Mouse (Mus musculus) midbrain, embryonic 14.5 days (tissue): ENCODE results near the gene Gng4. TPM values are rescaled to one million over a fixed set of nuclear protein-coding genes. Genes with fewer than 3 reads are reported as not detected.

Experiments used
- ATAC-seq: fragments of 200-750 bp; cut with Nextera tagmentation; 2 replicates; pipeline ENCODE4 v1.8.0; 2017; ENCODE audit warnings: moderate number of reproducible peaks, moderate library complexity; ENCODE audit not compliant: low FRiP score, low TSS enrichment
- DNase-seq: peaks from one replicate; pipeline ENCODE4 v3.0.0-alpha.2; 2015
- H3K27ac ChIP-seq: fragments of 300-500 bp; sonication (generic); replicated peaks from 2 replicates; pipeline ENCODE4 v1.5.1; 2014; ENCODE audit warnings: mild to moderate bottlenecking, low read depth, low read length, moderate library complexity
- H3K27me3 ChIP-seq: fragments of 300-500 bp; sonication (generic); 2 replicates; pipeline ENCODE4 v1.6.1; 2014; ENCODE audit warnings: low read length, control low read depth, mixed read lengths; ENCODE audit not compliant: control insufficient read depth, insufficient read depth
- H3K36me3 ChIP-seq: fragments of 300-500 bp; sonication (generic); 2 replicates; pipeline ENCODE4 v1.6.1; 2014; ENCODE audit warnings: low read length, control low read depth; ENCODE audit not compliant: control insufficient read depth, insufficient read depth
- H3K4me1 ChIP-seq: fragments of 300-500 bp; sonication (generic); 2 replicates; pipeline ENCODE4 v1.6.1; 2014; ENCODE audit warnings: mild to moderate bottlenecking, antibody characterized with exemption, low read length, control low read depth; ENCODE audit not compliant: control insufficient read depth, insufficient read depth
- H3K4me2 ChIP-seq: fragments of 300-500 bp; sonication (generic); 2 replicates; pipeline ENCODE4 v1.6.1; 2014; ENCODE audit warnings: mild to moderate bottlenecking, low read length, moderate library complexity
- H3K4me3 ChIP-seq: fragments of 300-500 bp; sonication (generic); replicated peaks from 2 replicates; pipeline ENCODE4 v1.5.1; 2014; ENCODE audit warnings: low read depth, low read length
- H3K9ac ChIP-seq: fragments of 300-500 bp; sonication (generic); replicated peaks from 2 replicates; pipeline ENCODE4 v1.6.1; 2014; ENCODE audit warnings: mild to moderate bottlenecking, low read length, moderate library complexity
- H3K9me3 ChIP-seq: fragments of 300-500 bp; sonication (generic); 2 replicates; pipeline ENCODE4 v1.6.1; 2016; ENCODE audit warnings: low read length, control low read depth, mixed read lengths; ENCODE audit not compliant: control insufficient read depth
- whole genome bisulfite sequencing: fragments of 180-500 bp; shearing (Covaris S2); extraction: QIAGEN DNeasy Blood & Tissue Kit; methylation state at CpG from one replicate; pipeline ENCODE4 v1.1.7; 2014; 5-methylcytosine and 5-hydroxymethylcytosine counted together
- polyA plus RNA-seq: library from polyadenylated mRNA; unstranded; fragments of >200 nt; fragmentation: Nextera tagmentation; extraction: Ambion mirVana; gene quantifications from 2 replicates; pipeline ENCODE4 v1.2.1, GENCODE M21; 2014

Gng4 gene
- polyA plus RNA-seq = 42.1 and 49.1 TPM in 2 replicates

DNA sequence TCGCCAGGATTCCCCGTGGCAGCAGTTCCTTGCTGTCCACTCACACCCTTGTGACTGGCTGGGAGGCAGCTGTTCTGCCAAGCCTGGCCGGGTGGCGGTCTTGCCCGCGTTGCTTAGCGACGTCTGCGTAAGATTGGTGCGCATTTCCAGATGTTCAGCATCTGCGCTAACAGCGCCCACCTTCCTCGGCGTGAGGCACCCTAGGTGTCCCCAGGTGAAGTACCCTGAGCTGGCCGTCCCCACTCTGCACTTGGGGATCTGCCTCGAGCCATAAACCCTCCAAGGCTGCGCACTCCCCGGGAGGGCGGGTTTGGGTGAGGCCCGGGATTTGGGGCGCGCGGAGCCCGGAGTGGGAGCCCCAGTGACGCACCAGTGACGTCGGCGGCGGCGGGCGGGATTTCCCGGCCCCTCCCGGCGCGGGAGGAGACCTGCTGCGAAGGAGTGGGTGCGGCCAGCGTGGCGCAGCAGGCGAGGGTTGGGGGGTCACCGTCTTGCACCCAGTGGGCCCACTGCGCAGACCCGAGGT lies at the start of gene Gng4:
Gene Gng4, plus strand, starts transcription at position 166 of the 526 bp plus-strand sequence.
- DNase-seq (peak; percentile 82), ATAC-seq (peak; percentile 82)
- H3K27me3 ChIP-seq = peaks cover 5% of the 10 kb centered on the region; the same call in 1 of the 2 replicates
- H3K27ac ChIP-seq = 0 out of 2 replicates have a peak within 1 kb of the TSS, but pooled peaks have one; percentile 37
- H3K36me3 ChIP-seq = no peaks in the 10 kb centered on the region
- H3K9me3 ChIP-seq = no peaks in the 10 kb centered on the region
- H3K4me2 ChIP-seq = peak within 1 kb of the TSS; percentile 76
- H3K4me3 ChIP-seq = peak within 1 kb of the TSS; percentile 59
- H3K4me1 ChIP-seq = no peaks in the 10 kb centered on the region
- WGBS = under 1% methylated on average over 43 of the region's 43 CpGs
- H3K9ac ChIP-seq = peak within 1 kb of the TSS; percentile 61

GRCm38 (mm10) chr13:13739232-13739631 lies 44.6 kb upstream of the Gng4 start:
- WGBS = 98% methylated on average over 4 of the region's 4 CpGs
- Histone ChIP-seq H3K4me2 (no peak overlapping the region), H3K27ac (no peak overlapping the region), H3K36me3 (peaks cover 22% of the 10 kb centered on the region), H3K9ac (no peak overlapping the region), H3K4me3 (no peak overlapping the region), H3K9me3 (no peaks in the 10 kb centered on the region), H3K4me1 (no peaks in the 10 kb centered on the region), H3K27me3 (no peaks in the 10 kb centered on the region)
- ATAC-seq = no peak
- no peak for DNase-seq

- Histone ChIP-seq H3K4me3 (no peak overlapping the region), H3K36me3 (peaks cover 40% of the 10 kb centered on the region), H3K9ac (no peak overlapping the region), H3K4me2 (no peak overlapping the region), H3K27me3 (no peaks in the 10 kb centered on the region), H3K9me3 (no peaks in the 10 kb centered on the region), H3K27ac (no peak overlapping the region), H3K4me1 (no peaks in the 10 kb centered on the region)
- ATAC-seq (no peak), DNase-seq (no peak)
- WGBS = 97% methylated on average over 3 of the region's 3 CpGs
Observed at GRCm38 (mm10) chr13:13745911-13746310, 37.9 kb upstream of the Gng4 start.

- ATAC-seq (peak; percentile 78), DNase-seq (peak; percentile 83)
- H3K9me3 ChIP-seq = no peaks in the 10 kb centered on the region
- peaks cover 3% of the 10 kb centered on the region for H3K36me3 ChIP-seq
- H3K4me1 ChIP-seq = no peaks in the 10 kb centered on the region
- no peak overlapping the region for H3K4me2 ChIP-seq
- H3K9ac ChIP-seq = no peak overlapping the region
- H3K27ac ChIP-seq = no peak overlapping the region
- H3K27me3 ChIP-seq = no peaks in the 10 kb centered on the region
- no peak overlapping the region for H3K4me3 ChIP-seq
Observed at GRCm38 (mm10) chr13:13775778-13776494, 7.9 kb upstream of the Gng4 start.

DNA sequence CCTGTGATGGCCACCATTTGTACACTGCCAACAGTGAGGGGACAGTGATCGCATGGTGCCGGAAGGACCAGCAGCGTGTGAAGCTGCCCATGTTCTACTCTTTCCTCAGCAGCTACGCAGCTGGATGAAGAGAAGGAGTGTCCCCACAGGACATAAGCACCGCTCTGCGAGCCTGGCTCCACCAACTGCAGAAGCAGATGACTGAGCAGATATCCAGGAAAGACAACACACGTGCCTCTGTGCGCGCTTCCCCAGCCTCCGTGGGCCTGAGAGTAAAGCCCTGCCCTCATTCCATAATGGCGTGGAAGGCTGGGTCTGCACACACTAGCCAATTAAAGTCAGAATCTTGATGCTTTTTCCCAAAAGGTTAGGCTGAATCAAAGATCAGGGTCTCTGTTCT lies 6.8 kb upstream of the Gng4 start:
- 89% methylated on average over 11 of the region's 11 CpGs for WGBS
- H3K4me1 ChIP-seq = no peaks in the 10 kb centered on the region
- no peak overlapping the region for H3K4me2 ChIP-seq
- DNase-seq (no peak), ATAC-seq (no peak)
- no peak overlapping the region for H3K4me3 ChIP-seq
- no peaks in the 10 kb centered on the region for H3K9me3 ChIP-seq
- no peak overlapping the region for H3K9ac ChIP-seq
- H3K27ac ChIP-seq = no peak overlapping the region
- no peaks in the 10 kb centered on the region for H3K27me3 ChIP-seq
- peaks cover 3% of the 10 kb centered on the region for H3K36me3 ChIP-seq

- H3K9me3 ChIP-seq = no peaks in the 10 kb centered on the region
- no peak overlapping the region for H3K9ac ChIP-seq
- no peak for ATAC-seq
- no peak for DNase-seq
- H3K36me3 ChIP-seq = peaks cover 3% of the 10 kb centered on the region
- H3K4me3 ChIP-seq = no peak overlapping the region
- WGBS = 80% methylated on average over 8 of the region's 8 CpGs
- no peak overlapping the region for H3K4me2 ChIP-seq
- no peak overlapping the region for H3K27ac ChIP-seq
- H3K4me1 ChIP-seq = no peaks in the 10 kb centered on the region
- H3K27me3 ChIP-seq = no peaks in the 10 kb centered on the region
Observed at GRCm38 (mm10) chr13:13777696-13778095, 6.2 kb upstream of the Gng4 start.

GRCm38 (mm10) chr13:13778837-13779458 lies 4.9 kb upstream of the Gng4 start:
- no peak overlapping the region for H3K27ac ChIP-seq
- H3K9me3 ChIP-seq = no peaks in the 10 kb centered on the region
- H3K4me2 ChIP-seq = no peak overlapping the region
- no peaks in the 10 kb centered on the region for H3K27me3 ChIP-seq
- no peak overlapping the region for H3K4me3 ChIP-seq
- 75% methylated on average over 1 of the region's 1 CpGs for WGBS
- H3K4me1 ChIP-seq = no peaks in the 10 kb centered on the region
- ATAC-seq (no peak), DNase-seq (no peak)
- H3K36me3 ChIP-seq = peaks cover 3% of the 10 kb centered on the region
- H3K9ac ChIP-seq = no peak overlapping the region

- Histone ChIP-seq H3K9ac (no peak overlapping the region), H3K4me1 (no peaks in the 10 kb centered on the region), H3K27me3 (peaks cover 5% of the 10 kb centered on the region; the same call in 1 of the 2 replicates), H3K4me3 (no peak overlapping the region), H3K36me3 (peaks cover 3% of the 10 kb centered on the region), H3K4me2 (no peak overlapping the region), H3K27ac (no peak overlapping the region), H3K9me3 (no peaks in the 10 kb centered on the region)
- ATAC-seq (no peak), DNase-seq (no peak)
- 81% methylated on average over 3 of the region's 3 CpGs for WGBS
Observed at GRCm38 (mm10) chr13:13780271-13780670, 3.6 kb upstream of the Gng4 start.
